Mouse (Mus musculus) MEL (cell line): ENCODE measurements around the gene Exph5. TPM values are rescaled to one million over a fixed set of nuclear protein-coding genes. Genes with fewer than 3 reads are reported as not detected.
A peak's percentile ranks its signal among the peaks of the same experiment; 100 is the strongest.

Source experiments
- DNase-seq: peaks from one replicate; pipeline ENCODE4 v3.0.0; 2011; ENCODE audit warnings: low read depth, low spot score
- H3K27ac ChIP-seq: 2 replicates; pipeline ENCODE4 v1.5.1; 2012; ENCODE audit warnings: low read depth, mild to moderate bottlenecking, control low read depth, low read length, moderate library complexity; ENCODE audit not compliant: control insufficient read depth
- H3K27me3 ChIP-seq, 2 experiments: fragments of 150-350 bp in 1 of 2; sonication (generic) in 1 of 2; 2 replicates each; pipeline ENCODE4 v1.6.1; 2012; ENCODE audit warnings: low read length in 2 of 2, mild to moderate bottlenecking in 2 of 2, improper control_type of control experiment in 1 of 2, moderate library complexity in 1 of 2; ENCODE audit not compliant: insufficient read depth in 2 of 2, control insufficient read depth in 1 of 2
- H3K36me3 ChIP-seq, 2 experiments: 2 replicates each; pipeline ENCODE4 v1.6.1; 2012 to 2014; ENCODE audit warnings: low read length in 2 of 2, improper control_type of control experiment in 1 of 2, inconsistent platforms in 1 of 2, mild to moderate bottlenecking in 1 of 2; ENCODE audit not compliant: insufficient read depth in 2 of 2, control insufficient read depth in 1 of 2
- H3K4me1 ChIP-seq, 2 experiments: fragments of 150-350 bp in 1 of 2; sonication (generic) in 1 of 2; 2 replicates each; pipeline ENCODE4 v1.6.1; 2012; ENCODE audit warnings: low read length in 2 of 2, improper control_type of control experiment in 1 of 2, mild to moderate bottlenecking in 1 of 2; ENCODE audit not compliant: insufficient read depth in 2 of 2, control insufficient read depth in 1 of 2
- H3K4me3 ChIP-seq, 2 experiments: fragments of 150-350 bp in 1 of 2; sonication (generic) in 1 of 2; 2 replicates each; pipeline ENCODE4 v1.5.1; 2012; ENCODE audit warnings: low read depth in 2 of 2, low read length in 2 of 2, mild to moderate bottlenecking in 2 of 2, moderate library complexity in 2 of 2, control low read depth in 1 of 2, improper control_type of control experiment in 1 of 2; ENCODE audit not compliant: control insufficient read depth in 1 of 2, insufficient read depth in 1 of 2
- H3K79me2 ChIP-seq: 2 replicates; pipeline ENCODE4 v1.6.1; 2012; ENCODE audit warnings: mild to moderate bottlenecking, low read length, moderate library complexity; ENCODE audit not compliant: control insufficient read depth, poor library complexity, insufficient read depth
- H3K9ac ChIP-seq: 2 replicates; pipeline ENCODE4 v1.6.1; 2012; ENCODE audit warnings: low read depth, mild to moderate bottlenecking, control low read depth, low read length, moderate library complexity; ENCODE audit not compliant: control insufficient read depth, poor library complexity, severe bottlenecking
- H3K9me3 ChIP-seq: fragments of 150-350 bp; sonication (generic); replicated peaks from 2 replicates; pipeline ENCODE4 v1.6.1; 2012; ENCODE audit warnings: mild to moderate bottlenecking, low read length, improper control_type of control experiment, moderate library complexity; ENCODE audit not compliant: insufficient read depth
- BHLHE40 ChIP-seq: IDR thresholded peaks from 2 replicates; pipeline ENCODE4 v1.6.1; 2012; ENCODE audit warnings: low read depth, mild to moderate bottlenecking, inconsistent platforms, low read length, improper control_type of control experiment, borderline replicate concordance
- CHD1 ChIP-seq: IDR thresholded peaks from 2 replicates; pipeline ENCODE4 v1.6.1; 2012; ENCODE audit warnings: low read depth, mild to moderate bottlenecking, inconsistent platforms, low read length, improper control_type of control experiment
- GABPA ChIP-seq: IDR thresholded peaks from 2 replicates; pipeline ENCODE4 v1.6.1; 2012; ENCODE audit warnings: low read depth, mild to moderate bottlenecking, inconsistent platforms, low read length, improper control_type of control experiment, moderate library complexity
- HCFC1 ChIP-seq: IDR thresholded peaks from 2 replicates; pipeline ENCODE4 v1.6.1; 2012; ENCODE audit warnings: low read depth, mild to moderate bottlenecking, inconsistent platforms, low read length, improper control_type of control experiment, moderate library complexity
- JUND ChIP-seq: IDR thresholded peaks from 2 replicates; pipeline ENCODE4 v1.6.1; 2011; ENCODE audit warnings: low read depth, mild to moderate bottlenecking, improper control_type of control experiment, low read length
- KAT2A ChIP-seq: conservative IDR thresholded peaks from 2 replicates; pipeline ENCODE4 v1.6.1; 2012; ENCODE audit warnings: low read depth, low read length, improper control_type of control experiment, inconsistent platforms
- MAFK ChIP-seq: IDR thresholded peaks from 2 replicates; pipeline ENCODE4 v1.6.1; 2011; ENCODE audit warnings: low read depth, mild to moderate bottlenecking, low read length, improper control_type of control experiment, borderline replicate concordance
- MAX ChIP-seq: IDR thresholded peaks from 2 replicates; pipeline ENCODE4 v1.6.1; 2011; ENCODE audit warnings: low read length, improper control_type of control experiment
- MAZ ChIP-seq: IDR thresholded peaks from 2 replicates; pipeline ENCODE4 v1.6.1; 2012; ENCODE audit warnings: low read depth, mild to moderate bottlenecking, inconsistent platforms, low read length, improper control_type of control experiment
- MEF2A ChIP-seq: IDR thresholded peaks from 2 replicates; pipeline ENCODE4 v1.6.1; 2014; ENCODE audit warnings: low read depth, mild to moderate bottlenecking, inconsistent platforms, low read length, improper control_type of control experiment; ENCODE audit not compliant: poor library complexity, insufficient replicate concordance, severe bottlenecking; ENCODE audit errors: extremely low read depth
- MXI1 ChIP-seq: IDR thresholded peaks from 2 replicates; pipeline ENCODE4 v1.6.1; 2011; ENCODE audit warnings: mild to moderate bottlenecking, low read depth, low read length, improper control_type of control experiment
- MYB ChIP-seq: IDR thresholded peaks from 2 replicates; pipeline ENCODE4 v1.6.1; 2011; ENCODE audit warnings: mild to moderate bottlenecking, low read depth, low read length, improper control_type of control experiment
- RAD21 ChIP-seq: IDR thresholded peaks from 2 replicates; pipeline ENCODE4 v1.6.1; 2011; ENCODE audit warnings: mild to moderate bottlenecking, low read depth, low read length, improper control_type of control experiment
- SMC3 ChIP-seq: IDR thresholded peaks from 2 replicates; pipeline ENCODE4 v1.6.1; 2011; ENCODE audit warnings: low read depth, low read length, improper control_type of control experiment
- TBP ChIP-seq: IDR thresholded peaks from 2 replicates; pipeline ENCODE4 v1.8.0; 2011; ENCODE audit warnings: low read depth, low read length, improper control_type of control experiment
- TCF12 ChIP-seq: IDR thresholded peaks from 2 replicates; pipeline ENCODE4 v1.6.1; 2014; ENCODE audit warnings: low read depth, mild to moderate bottlenecking, inconsistent platforms, low read length, improper control_type of control experiment, moderate library complexity
- ZMIZ1 ChIP-seq: IDR thresholded peaks from 2 replicates; pipeline ENCODE4 v1.6.1; 2012; ENCODE audit warnings: low read depth, mild to moderate bottlenecking, inconsistent platforms, low read length, improper control_type of control experiment, moderate library complexity
- ZNF384 ChIP-seq: IDR thresholded peaks from 2 replicates; pipeline ENCODE4 v1.6.1; 2012; ENCODE audit warnings: low read depth, mild to moderate bottlenecking, inconsistent platforms, low read length, improper control_type of control experiment
- polyA plus RNA-seq, 2 experiments: library from polyadenylated mRNA; stranded (reverse) in 1 of 2; unstranded in 1 of 2; fragments of >175 nt in 1 of 2; fragments of >200 nt in 1 of 2; gene quantifications; 2 replicates each; pipeline versions ENCODE4 v1.2.1 to v1.2.4; 2012; ENCODE audit warnings: low replicate concordance in 2 of 2, low read depth in 1 of 2; ENCODE audit not compliant: insufficient read length in 2 of 2, insufficient read depth in 1 of 2, missing spikeins in 1 of 2
- total RNA-seq: library from RNA; depleted of rRNA; stranded (reverse); fragments of 300-350 nt; gene quantifications from 2 replicates; pipeline ENCODE4 v1.2.3, GENCODE M21; 2012

Exph5 gene
- total and polyA plus RNA-seq, 3 experiments, result not detected

DNA sequence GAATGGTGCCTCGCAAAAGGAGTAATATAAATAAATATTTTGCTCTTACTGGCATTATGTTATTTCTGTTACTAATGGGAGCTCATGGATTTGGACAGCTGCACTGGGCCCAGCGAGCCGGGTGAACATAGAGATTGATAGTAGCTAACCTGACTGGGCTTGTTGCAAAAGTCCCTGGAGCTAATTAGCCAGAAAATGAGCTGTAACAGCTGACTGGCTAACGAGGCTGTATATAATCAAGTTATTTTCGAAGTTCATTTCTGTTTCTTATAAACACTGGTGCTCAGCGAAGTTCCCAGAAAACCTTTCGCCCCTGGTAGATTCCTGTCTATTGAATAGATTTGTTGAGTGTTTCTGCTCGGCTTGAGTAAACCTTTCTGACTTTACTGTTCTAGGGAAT lies 101.5 kb downstream of the Exph5 start:
- Histone ChIP-seq H3K4me3 (no peak overlapping the region), H3K4me1 (no peaks in the 10 kb centered on the region; a peak in 1 of 4 replicates), H3K27ac (no peak overlapping the region), H3K79me2 (no peaks in the 10 kb centered on the region), H3K9me3 (no peaks in the 10 kb centered on the region), H3K9ac (no peak overlapping the region), H3K27me3 (no peaks in the 10 kb centered on the region)
- DNase-seq, result no peak
- no peak for TF ChIP-seq MAZ
- TF ChIP-seq RAD21, result no peak
- TF ChIP-seq GABPA, result no peak
- no peak for TF ChIP-seq CHD1
- TF ChIP-seq MAX, result no peak
- TF ChIP-seq MEF2A, result no peak
- no peak for TF ChIP-seq JUND
- TF ChIP-seq MXI1, result no peak
- TF ChIP-seq TBP, result no peak
- TF ChIP-seq BHLHE40, result no peak
- TF ChIP-seq KAT2A, result no peak
- no peak for TF ChIP-seq ZMIZ1
- no peak for TF ChIP-seq MAFK
- no peak for TF ChIP-seq SMC3
- TF ChIP-seq HCFC1, result no peak
- TF ChIP-seq, all 39 proteins: peak for 0
- no peaks in the 10 kb centered on the region for H3K36me3 ChIP-seq

DNA sequence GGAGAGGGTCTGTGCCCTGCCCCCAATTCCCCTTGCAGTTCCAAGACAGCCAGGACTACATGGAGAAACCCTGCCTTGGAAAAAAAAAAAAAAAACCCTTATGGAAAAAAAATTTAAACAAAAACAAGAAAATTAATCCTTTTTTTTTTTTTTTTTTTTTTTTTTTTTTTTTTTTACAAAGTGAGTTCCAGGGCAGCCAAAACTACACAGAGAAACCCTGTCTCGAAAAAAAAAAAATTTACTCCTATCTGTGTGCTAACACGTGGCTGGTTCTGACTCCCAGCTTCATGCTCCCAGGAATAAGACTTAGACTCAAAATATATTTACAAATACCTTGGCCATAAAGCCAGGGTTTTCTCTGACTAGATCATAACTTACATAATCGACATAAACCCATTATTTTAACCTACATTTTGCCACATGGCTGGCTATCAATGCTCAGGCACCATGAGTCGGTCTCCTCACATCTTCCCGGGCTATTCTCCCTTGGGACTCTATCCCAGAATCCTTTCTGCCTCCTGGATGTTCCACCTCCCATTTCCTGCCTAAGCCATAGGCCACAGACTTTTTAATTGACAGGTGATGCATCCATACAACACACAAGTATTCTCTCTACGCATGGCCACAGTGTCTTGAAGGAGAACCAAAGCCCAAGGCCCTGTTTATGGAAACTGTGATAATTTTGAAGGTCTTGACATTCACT lies 102.7 kb downstream of the Exph5 start:
- TF ChIP-seq GABPA (no peak), ZNF384 (peak; percentile 44; the same call in 1 of the 2 replicates), TCF12 (no peak), MYB (no peak)
- no peaks in the 10 kb centered on the region; a peak in 2 of 4 replicates for H3K36me3 ChIP-seq
- no peak for DNase-seq
- no peaks in the 10 kb centered on the region for H3K4me1 ChIP-seq
- no peaks in the 10 kb centered on the region for H3K9me3 ChIP-seq
- no peak overlapping the region for H3K9ac ChIP-seq
- H3K79me2 ChIP-seq, result no peaks in the 10 kb centered on the region
- H3K27ac ChIP-seq, result no peak overlapping the region
- H3K4me3 ChIP-seq, result no peak overlapping the region
- no peaks in the 10 kb centered on the region for H3K27me3 ChIP-seq
